Mouse (Mus musculus) WW6 (cell line): ENCODE measurements at regions not wholly inside any gene's neighbourhood (a gene's known extent, or its start where the extent isn't known, plus 50 kb on each side); places are given as distances from the start of the nearest gene placed in this dataset.

Source experiments
- DNase-seq: peaks from one replicate; pipeline ENCODE4 v3.0.0-alpha.2; 2013; ENCODE audit warnings: low read depth, low spot score

GRCm38 (mm10) chr13:102576871-102577662 is 116.3 kb upstream of the Cd180 start:
- no peak for DNase-seq

- DNase-seq, result no peak
Observed at GRCm38 (mm10) chr13:102578811-102579210, 114.5 kb upstream of the Cd180 start.

- no peak for DNase-seq
Observed at GRCm38 (mm10) chr13:102579638-102580037, 113.7 kb upstream of the Cd180 start.

DNA sequence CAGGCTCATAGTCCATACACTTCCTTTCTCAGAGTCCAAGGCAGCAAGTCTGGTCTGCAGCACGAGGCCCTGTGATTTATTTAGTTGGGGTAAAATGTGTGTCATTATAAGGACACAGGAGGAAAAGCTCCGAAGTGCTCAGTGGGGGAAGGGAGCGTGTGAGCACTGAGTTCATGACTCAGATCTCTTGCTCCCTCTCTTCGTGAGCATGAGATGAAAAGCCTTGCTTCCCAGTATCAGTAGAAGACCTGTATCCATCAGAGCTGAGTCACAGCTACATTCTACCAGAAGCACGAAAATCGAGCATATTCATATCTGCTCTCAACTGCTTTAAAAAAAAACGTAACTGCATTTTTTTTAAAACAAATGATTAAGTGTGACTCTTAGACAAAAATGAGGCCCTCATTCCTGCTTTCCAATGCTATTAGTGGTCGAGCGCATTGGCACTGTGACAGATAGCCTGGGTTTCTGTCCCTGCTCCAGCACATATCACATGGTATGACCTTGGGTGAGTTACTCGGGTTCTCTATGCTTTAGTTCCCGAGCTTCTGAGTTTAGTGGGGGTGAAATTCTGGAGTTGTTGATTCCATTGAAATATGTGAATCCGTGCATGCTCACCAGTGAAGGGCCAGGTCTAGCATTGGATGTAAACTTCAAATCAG is 109.2 kb upstream of the Cd180 start:
- no peak for DNase-seq

GRCm38 (mm10) chr13:102586215-102586614 is 107.1 kb upstream of the Cd180 start:
- no peak for DNase-seq

DNA sequence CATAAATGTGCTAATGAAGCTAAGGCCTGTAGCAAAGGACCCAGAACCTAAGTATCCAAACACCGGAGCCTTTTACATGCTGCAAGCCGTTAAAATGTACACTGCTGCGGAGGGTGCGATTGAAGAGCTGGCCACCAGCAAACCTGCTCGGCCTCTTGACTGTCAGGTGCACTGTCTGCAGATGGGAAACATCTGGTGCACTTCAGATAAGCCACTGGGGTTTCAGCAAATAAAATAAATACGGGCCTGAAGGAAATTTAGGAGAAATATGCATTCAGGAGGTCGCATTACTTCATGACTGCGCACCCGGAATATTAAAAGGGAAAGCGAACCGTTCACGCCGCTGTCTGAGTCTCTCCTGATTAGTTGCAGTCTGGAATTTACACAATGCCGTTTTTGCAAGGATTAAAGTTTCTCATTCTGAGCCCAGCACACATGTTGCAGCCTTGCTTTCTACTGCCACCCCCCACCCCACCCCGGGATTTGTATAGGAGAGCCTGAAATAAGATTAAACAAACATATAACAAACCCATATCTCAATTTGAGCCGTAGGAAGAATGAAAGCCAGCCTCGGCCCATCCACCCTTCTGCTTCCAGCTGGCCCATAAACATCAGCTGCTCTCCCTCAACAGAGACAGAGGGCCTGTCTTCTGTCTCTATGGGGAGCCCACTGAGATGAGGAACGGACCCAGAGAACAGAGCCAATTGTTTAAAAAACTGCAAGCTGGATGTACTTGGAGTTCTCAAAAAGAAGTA is 103.5 kb upstream of the Cd180 start:
- DNase-seq, result no peak

- DNase-seq, result no peak
Observed at GRCm38 (mm10) chr13:102591803-102592537, 101.4 kb upstream of the Cd180 start.

DNA sequence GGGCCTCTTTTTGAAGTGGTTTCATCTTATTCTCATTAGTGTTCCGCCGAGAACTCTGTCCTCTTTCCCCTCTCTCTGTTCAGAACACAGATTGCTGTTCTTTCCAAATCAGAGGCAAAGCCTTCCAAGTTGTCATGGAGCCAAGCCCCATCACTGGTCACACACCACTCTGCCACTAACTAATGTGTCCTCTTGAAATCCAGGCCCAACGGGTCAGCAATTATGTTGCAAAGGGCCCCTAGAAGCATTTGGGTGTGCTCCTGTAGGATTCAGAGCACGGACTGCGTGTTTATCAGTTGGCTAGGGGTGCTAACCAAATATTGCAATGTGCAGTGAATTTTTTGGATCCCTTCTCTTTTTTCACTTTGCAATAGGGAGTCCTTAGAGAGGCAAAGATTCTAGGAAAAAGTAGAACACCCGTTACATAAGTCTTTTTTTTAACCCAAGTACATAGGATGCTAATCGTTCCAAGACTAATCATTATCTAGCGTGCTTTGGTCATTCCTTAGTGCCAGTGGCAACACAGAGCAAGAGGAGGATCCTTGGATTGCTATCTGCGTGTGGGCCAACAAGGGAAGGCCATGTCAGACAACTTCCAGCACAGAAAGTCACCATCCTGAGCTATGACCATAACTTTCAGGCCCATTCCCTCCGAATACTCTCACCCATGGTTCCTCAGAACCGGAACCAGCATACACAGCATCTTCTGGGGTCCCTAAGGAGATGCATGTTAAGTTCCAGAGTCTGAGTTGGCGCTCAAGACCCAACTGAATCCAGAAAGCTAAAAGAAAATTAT is 99.8 kb upstream of the Cd180 start:
- no peak for DNase-seq

DNA sequence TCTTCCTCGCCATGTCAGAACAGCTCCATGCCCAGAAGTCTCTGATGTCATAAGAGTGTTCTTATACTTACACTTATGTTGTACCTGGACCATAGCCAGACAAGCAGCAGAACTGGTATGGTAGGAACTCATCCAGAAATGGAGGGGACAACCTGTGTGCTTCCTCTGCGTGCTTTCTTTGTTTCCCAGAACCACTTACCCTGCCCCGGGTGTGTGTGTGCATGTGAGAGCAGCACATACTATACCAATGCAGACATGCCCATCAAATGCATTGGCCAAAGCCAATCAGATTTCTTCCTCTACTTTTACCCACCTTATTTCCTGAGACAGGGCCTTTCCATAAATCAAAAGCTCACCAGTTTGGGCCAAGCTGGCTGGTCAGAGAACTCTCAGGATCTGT is 99.2 kb upstream of the Cd180 start:
- no peak for DNase-seq

- DNase-seq, result no peak
Observed at GRCm38 (mm10) chr13:102595602-102596001, 97.8 kb upstream of the Cd180 start.

- no peak for DNase-seq
Observed at GRCm38 (mm10) chr13:102596101-102596500, 97.3 kb upstream of the Cd180 start.

- no peak for DNase-seq
Observed at GRCm38 (mm10) chr13:102598181-102598580, 95.2 kb upstream of the Cd180 start.

GRCm38 (mm10) chr13:102599602-102600001 is 93.8 kb upstream of the Cd180 start:
- no peak for DNase-seq

DNA sequence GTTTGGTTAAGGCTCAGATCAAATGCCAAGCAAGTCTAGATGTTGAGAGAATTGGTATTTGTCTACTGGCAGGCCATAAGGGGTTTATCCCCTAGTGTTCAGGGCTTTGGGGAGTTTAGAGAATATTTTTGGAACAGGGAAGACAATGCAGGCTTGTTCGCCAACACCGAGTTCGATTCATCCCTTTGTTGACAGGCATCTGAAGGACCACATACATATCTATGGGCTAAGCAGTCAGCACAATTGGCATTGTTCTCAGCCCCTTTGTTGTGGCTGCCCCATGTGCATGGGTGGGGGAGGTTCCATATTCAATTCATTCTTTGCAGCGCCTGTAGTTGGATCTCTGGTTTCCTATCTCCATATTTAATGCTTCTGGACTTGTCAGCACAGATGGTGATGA is 93.3 kb upstream of the Cd180 start:
- no peak for DNase-seq

GRCm38 (mm10) chr13:102624461-102624860 is 68.9 kb upstream of the Cd180 start:
- no peak for DNase-seq

- DNase-seq, result no peak
Observed at GRCm38 (mm10) chr13:102625171-102625835, 68.1 kb upstream of the Cd180 start.

GRCm38 (mm10) chr13:102625836-102626340 is 67.5 kb upstream of the Cd180 start:
- no peak for DNase-seq

- DNase-seq, result no peak
Observed at GRCm38 (mm10) chr13:102627786-102628185, 65.6 kb upstream of the Cd180 start.

GRCm38 (mm10) chr13:102629176-102629575 is 64.2 kb upstream of the Cd180 start:
- no peak for DNase-seq
